Mouse (Mus musculus) erythroblast, adult 5-6 weeks (primary cell): ENCODE measurements around the gene Celf5. TPM values are rescaled to one million over a fixed set of nuclear protein-coding genes. Genes with fewer than 3 reads are reported as not detected.

Experiments used
- total RNA-seq, 2 experiments: library from RNA; stranded (forward) in 1 of 2; stranded (reverse) in 1 of 2; fragments of 150-400 nt in 1 of 2; fragments of 200-764, 138-1000 nt in 1 of 2; gene quantifications; 2 replicates each; pipeline versions ENCODE4 v1.2.3 to v1.2.4; 2015 to 2017; ENCODE audit warnings: low replicate concordance in 2 of 2

Gene Celf5
- total RNA-seq, 2 experiments from 2014 or later: 0.68 TPM; not detected in 1

Other genes with a start within 250 kb of the Celf5 start
- gene Zfr2, start 249.6 kb downstream of the Celf5 start, total RNA-seq (2015; ENCODE audit: low replicate concordance): not detected in 2 replicates
- gene Zfr2, start 249.6 kb downstream of the Celf5 start, total RNA-seq (2017; ENCODE audit: low replicate concordance): not detected in 2 replicates
- 0.42 and 0.96 TPM in 2 replicates for gene Matk, start 229.8 kb downstream of the Celf5 start, total RNA-seq (2015; ENCODE audit: low replicate concordance)
- 4.3 TPM in 2 replicates for gene Matk, start 229.8 kb downstream of the Celf5 start, total RNA-seq (2017; ENCODE audit: low replicate concordance)
- 6.3 and 56.3 TPM in 2 replicates for gene Mrpl54, start 215.8 kb downstream of the Celf5 start, total RNA-seq (2015; ENCODE audit: low replicate concordance)
- gene Mrpl54, start 215.8 kb downstream of the Celf5 start, total RNA-seq (2017; ENCODE audit: low replicate concordance): 23.1 and 36.6 TPM in 2 replicates
- gene Apba3, start 215.7 kb downstream of the Celf5 start, total RNA-seq (2015; ENCODE audit: low replicate concordance): 3.3 and 4.4 TPM in 2 replicates
- gene Apba3, start 215.7 kb downstream of the Celf5 start, total RNA-seq (2017; ENCODE audit: low replicate concordance): 4.3 and 10.8 TPM in 2 replicates
- 3.3 TPM in 1 of 2 replicates, not detected in the other for gene Tjp3, start 191.1 kb downstream of the Celf5 start, total RNA-seq (2015; ENCODE audit: low replicate concordance)
- 0.60 and 1.7 TPM in 2 replicates for gene Tjp3, start 191.1 kb downstream of the Celf5 start, total RNA-seq (2017; ENCODE audit: low replicate concordance)
- gene Pip5k1c, start 189.7 kb downstream of the Celf5 start, total RNA-seq (2015; ENCODE audit: low replicate concordance): 9.6 and 11.3 TPM in 2 replicates
- gene Pip5k1c, start 189.7 kb downstream of the Celf5 start, total RNA-seq (2017; ENCODE audit: low replicate concordance): 10.8 and 11.3 TPM in 2 replicates
- gene Cactin, start 161.6 kb downstream of the Celf5 start, total RNA-seq (2015; ENCODE audit: low replicate concordance): 5.6 and 6.1 TPM in 2 replicates
- gene Cactin, start 161.6 kb downstream of the Celf5 start, total RNA-seq (2017; ENCODE audit: low replicate concordance): 18.0 and 27.7 TPM in 2 replicates
- not detected in 2 replicates for gene Tbxa2r, start 154.0 kb downstream of the Celf5 start, total RNA-seq (2015; ENCODE audit: low replicate concordance)
- not detected in 2 replicates for gene Tbxa2r, start 154.0 kb downstream of the Celf5 start, total RNA-seq (2017; ENCODE audit: low replicate concordance)
- gene Gipc3, start 139.4 kb downstream of the Celf5 start, total RNA-seq (2015; ENCODE audit: low replicate concordance): not detected in 2 replicates
- not detected in 2 replicates for gene Gipc3, start 139.4 kb downstream of the Celf5 start, total RNA-seq (2017; ENCODE audit: low replicate concordance)
- gene Hmg20b, start 132.2 kb downstream of the Celf5 start, total RNA-seq (2015; ENCODE audit: low replicate concordance): 9.2 and 14.6 TPM in 2 replicates
- 14.1 and 30.2 TPM in 2 replicates for gene Hmg20b, start 132.2 kb downstream of the Celf5 start, total RNA-seq (2017; ENCODE audit: low replicate concordance)
- gene Mfsd12, start 125.2 kb downstream of the Celf5 start, total RNA-seq (2015; ENCODE audit: low replicate concordance): 1.9 and 2.5 TPM in 2 replicates
- 8.7 and 10.6 TPM in 2 replicates for gene Mfsd12, start 125.2 kb downstream of the Celf5 start, total RNA-seq (2017; ENCODE audit: low replicate concordance)
- 15.6 and 27.0 TPM in 2 replicates for gene 4930404N11Rik, start 116.9 kb downstream of the Celf5 start, total RNA-seq (2015; ENCODE audit: low replicate concordance)
- gene 4930404N11Rik, start 116.9 kb downstream of the Celf5 start, total RNA-seq (2017; ENCODE audit: low replicate concordance): 35.7 and 41.5 TPM in 2 replicates
- gene Fzr1, start 104.2 kb downstream of the Celf5 start, total RNA-seq (2015; ENCODE audit: low replicate concordance): 286 and 325 TPM in 2 replicates
- 463 and 486 TPM in 2 replicates for gene Fzr1, start 104.2 kb downstream of the Celf5 start, total RNA-seq (2017; ENCODE audit: low replicate concordance)
- 10.4 and 11.7 TPM in 2 replicates for gene Dohh, start 98.3 kb downstream of the Celf5 start, total RNA-seq (2015; ENCODE audit: low replicate concordance)
- gene Dohh, start 98.3 kb downstream of the Celf5 start, total RNA-seq (2017; ENCODE audit: low replicate concordance): 32.5 and 33.7 TPM in 2 replicates
- gene Gm48551, start 98.2 kb downstream of the Celf5 start, total RNA-seq (2015; ENCODE audit: low replicate concordance): 2.5 and 3.7 TPM in 2 replicates
- 1.3 TPM in 1 of 2 replicates, not detected in the other for gene Gm48551, start 98.2 kb downstream of the Celf5 start, total RNA-seq (2017; ENCODE audit: low replicate concordance)
- gene Gm48552, start 93.7 kb downstream of the Celf5 start, total RNA-seq (2015; ENCODE audit: low replicate concordance): not detected in 2 replicates
- 5.6 TPM in 1 of 2 replicates, not detected in the other for gene Gm48552, start 93.7 kb downstream of the Celf5 start, total RNA-seq (2017; ENCODE audit: low replicate concordance)
- 5.4 TPM in 1 of 2 replicates, not detected in the other for gene Smim24, start 89.7 kb downstream of the Celf5 start, total RNA-seq (2015; ENCODE audit: low replicate concordance)
- gene Smim24, start 89.7 kb downstream of the Celf5 start, total RNA-seq (2017; ENCODE audit: low replicate concordance): 1.8 and 3.8 TPM in 2 replicates
- 13.4 and 23.8 TPM in 2 replicates for gene Nfic, start 27.1 kb downstream of the Celf5 start, total RNA-seq (2015; ENCODE audit: low replicate concordance)
- 0.84 and 8.2 TPM in 2 replicates for gene Nfic, start 27.1 kb downstream of the Celf5 start, total RNA-seq (2017; ENCODE audit: low replicate concordance)
- 8.1 and 46.4 TPM in 2 replicates for gene Ncln, start 13.7 kb upstream of the Celf5 start, total RNA-seq (2015; ENCODE audit: low replicate concordance)
- gene Ncln, start 13.7 kb upstream of the Celf5 start, total RNA-seq (2017; ENCODE audit: low replicate concordance): 10.8 and 12.8 TPM in 2 replicates
- 2.9 and 4.6 TPM in 2 replicates for gene S1pr4, start 17.4 kb upstream of the Celf5 start, total RNA-seq (2015; ENCODE audit: low replicate concordance)
- 2.1 and 6.0 TPM in 2 replicates for gene S1pr4, start 17.4 kb upstream of the Celf5 start, total RNA-seq (2017; ENCODE audit: low replicate concordance)
- 2.1 and 12.1 TPM in 2 replicates for gene Gna15, start 41.5 kb upstream of the Celf5 start, total RNA-seq (2015; ENCODE audit: low replicate concordance)
- gene Gna15, start 41.5 kb upstream of the Celf5 start, total RNA-seq (2017; ENCODE audit: low replicate concordance): 6.3 and 14.8 TPM in 2 replicates
- gene Gna11, start 62.5 kb upstream of the Celf5 start, total RNA-seq (2015; ENCODE audit: low replicate concordance): 1.9 and 2.1 TPM in 2 replicates
- 5.9 and 10.9 TPM in 2 replicates for gene Gna11, start 62.5 kb upstream of the Celf5 start, total RNA-seq (2017; ENCODE audit: low replicate concordance)
- gene Aes, start 76.8 kb upstream of the Celf5 start, total RNA-seq (2015; ENCODE audit: low replicate concordance): 68.5 and 77.8 TPM in 2 replicates
- gene Aes, start 76.8 kb upstream of the Celf5 start, total RNA-seq (2017; ENCODE audit: low replicate concordance): 31.4 and 81.9 TPM in 2 replicates
- gene Tle2, start 91.9 kb upstream of the Celf5 start, total RNA-seq (2015; ENCODE audit: low replicate concordance): not detected in 2 replicates
- not detected in 2 replicates for gene Tle2, start 91.9 kb upstream of the Celf5 start, total RNA-seq (2017; ENCODE audit: low replicate concordance)
- 1.7 and 2.7 TPM in 2 replicates for gene Tle6, start 118.4 kb upstream of the Celf5 start, total RNA-seq (2015; ENCODE audit: low replicate concordance)
- not detected in 2 replicates for gene Tle6, start 118.4 kb upstream of the Celf5 start, total RNA-seq (2017; ENCODE audit: low replicate concordance)
- 2.9 and 6.0 TPM in 2 replicates for gene BC025920, start 123.6 kb upstream of the Celf5 start, total RNA-seq (2015; ENCODE audit: low replicate concordance)
- gene BC025920, start 123.6 kb upstream of the Celf5 start, total RNA-seq (2017; ENCODE audit: low replicate concordance): 2.0 and 8.8 TPM in 2 replicates
- 0.63 and 0.96 TPM in 2 replicates for gene Sirt6, start 145.1 kb upstream of the Celf5 start, total RNA-seq (2015; ENCODE audit: low replicate concordance)
- gene Sirt6, start 145.1 kb upstream of the Celf5 start, total RNA-seq (2017; ENCODE audit: low replicate concordance): 0.56 and 3.7 TPM in 2 replicates
- not detected in 2 replicates for gene Ankrd24, start 145.8 kb upstream of the Celf5 start, total RNA-seq (2015; ENCODE audit: low replicate concordance)
- 0.28 and 1.1 TPM in 2 replicates for gene Ankrd24, start 145.8 kb upstream of the Celf5 start, total RNA-seq (2017; ENCODE audit: low replicate concordance)
- gene Gm10778, start 166.3 kb upstream of the Celf5 start, total RNA-seq (2015; ENCODE audit: low replicate concordance): 0.63 and 1.9 TPM in 2 replicates
- 1.4 TPM in 1 of 2 replicates, not detected in the other for gene Gm10778, start 166.3 kb upstream of the Celf5 start, total RNA-seq (2017; ENCODE audit: low replicate concordance)
- 6.3 TPM in 1 of 2 replicates, not detected in the other for gene Zfp433, start 222.1 kb upstream of the Celf5 start, total RNA-seq (2015; ENCODE audit: low replicate concordance)
- 1.2 and 5.4 TPM in 2 replicates for gene Zfp433, start 222.1 kb upstream of the Celf5 start, total RNA-seq (2017; ENCODE audit: low replicate concordance)